Mouse (Mus musculus): Measurements from ENCODE around the gene Rgs6.

The Rgs6 gene

GRCm38 (mm10) chr12:82751846-82752245 lies 163.8 kb downstream of the Rgs6 start:
- no peak for DNase-seq (ENCODE audit: extremely low read depth, insufficient read length, low spot score)

- DNase-seq (ENCODE audit: extremely low read depth, insufficient read length, low spot score): no peak
These were observed 166.4 kb downstream of the Rgs6 start for GRCm38 (mm10) chr12:82754501-82754900.

- no peak for DNase-seq (ENCODE audit: extremely low read depth, insufficient read length, low spot score)
These were observed 168.7 kb downstream of the Rgs6 start for GRCm38 (mm10) chr12:82756756-82757155.

- no peak for DNase-seq (ENCODE audit: extremely low read depth, insufficient read length, low spot score)
These were observed 169.3 kb downstream of the Rgs6 start for GRCm38 (mm10) chr12:82757367-82757766.

- DNase-seq (ENCODE audit: extremely low read depth, insufficient read length, low spot score): no peak
These were observed 174.0 kb downstream of the Rgs6 start for GRCm38 (mm10) chr12:82762046-82762445.

- DNase-seq (ENCODE audit: extremely low read depth, insufficient read length, low spot score): no peak
These were observed 180.6 kb downstream of the Rgs6 start for GRCm38 (mm10) chr12:82768726-82769125.

GRCm38 (mm10) chr12:82772215-82772614 lies 184.1 kb downstream of the Rgs6 start:
- DNase-seq (ENCODE audit: extremely low read depth, insufficient read length, low spot score): no peak

- DNase-seq (ENCODE audit: extremely low read depth, insufficient read length, low spot score): no peak
These were observed 186.5 kb downstream of the Rgs6 start for GRCm38 (mm10) chr12:82774576-82774975.

- DNase-seq (ENCODE audit: extremely low read depth, insufficient read length, low spot score): no peak
These were observed 188.6 kb downstream of the Rgs6 start for GRCm38 (mm10) chr12:82776686-82777085.

- DNase-seq (ENCODE audit: extremely low read depth, insufficient read length, low spot score): no peak
These were observed 192.8 kb downstream of the Rgs6 start for GRCm38 (mm10) chr12:82780936-82781335.

- DNase-seq (ENCODE audit: extremely low read depth, insufficient read length, low spot score): no peak
These were observed 193.3 kb downstream of the Rgs6 start for GRCm38 (mm10) chr12:82781414-82781813.

- no peak for DNase-seq (ENCODE audit: extremely low read depth, insufficient read length, low spot score)
These were observed 204.0 kb downstream of the Rgs6 start for GRCm38 (mm10) chr12:82792122-82792521.

GRCm38 (mm10) chr12:82799892-82800291 lies 211.8 kb downstream of the Rgs6 start:
- DNase-seq (ENCODE audit: extremely low read depth, insufficient read length, low spot score): no peak

- no peak for DNase-seq (ENCODE audit: extremely low read depth, insufficient read length, low spot score)
These were observed 213.6 kb downstream of the Rgs6 start for GRCm38 (mm10) chr12:82801736-82802135.

GRCm38 (mm10) chr12:82802711-82803110 lies 214.6 kb downstream of the Rgs6 start:
- no peak for DNase-seq (ENCODE audit: extremely low read depth, insufficient read length, low spot score)

- no peak for DNase-seq (ENCODE audit: extremely low read depth, insufficient read length, low spot score)
These were observed 217.1 kb downstream of the Rgs6 start for GRCm38 (mm10) chr12:82805167-82805566.

GRCm38 (mm10) chr12:82810631-82811030 lies 222.5 kb downstream of the Rgs6 start:
- DNase-seq (ENCODE audit: extremely low read depth, insufficient read length, low spot score): no peak

- DNase-seq (ENCODE audit: extremely low read depth, insufficient read length, low spot score): no peak
These were observed 227.9 kb downstream of the Rgs6 start for GRCm38 (mm10) chr12:82815982-82816381.

GRCm38 (mm10) chr12:82819328-82819727 lies 231.2 kb downstream of the Rgs6 start:
- no peak for DNase-seq (ENCODE audit: extremely low read depth, insufficient read length, low spot score)

- no peak for DNase-seq (ENCODE audit: extremely low read depth, insufficient read length, low spot score)
These were observed 231.9 kb downstream of the Rgs6 start for GRCm38 (mm10) chr12:82819991-82820390.

- DNase-seq (ENCODE audit: extremely low read depth, insufficient read length, low spot score): no peak
These were observed 234.9 kb downstream of the Rgs6 start for GRCm38 (mm10) chr12:82822821-82823620.

- no peak for DNase-seq (ENCODE audit: extremely low read depth, insufficient read length, low spot score)
These were observed 242.2 kb downstream of the Rgs6 start for GRCm38 (mm10) chr12:82830333-82830732.

- no peak for DNase-seq (ENCODE audit: extremely low read depth, insufficient read length, low spot score)
These were observed 250.5 kb downstream of the Rgs6 start for GRCm38 (mm10) chr12:82838544-82838943.
